Mouse (Mus musculus): Measurements from ENCODE around the gene Otud5. TPM values are rescaled to one million over a fixed set of nuclear protein-coding genes. Genes with fewer than 3 reads are reported as not detected.
A peak's percentile ranks its signal among the peaks of the same experiment; 100 is the strongest.
"Not testable (repeated sequence)": the region's sequence is repeated elsewhere in the genome, so short reads cannot be mapped to it uniquely, and the experiment has no call there.

Otud5 gene
- 41.8 and 42.0 TPM in 2 replicates for polyA plus RNA-seq (2015; fragmentation: Nextera tagmentation; extraction: Ambion mirVana)

- Histone ChIP-seq H3K9me3 (replicated peaks; ENCODE audit: control insufficient read depth, low read length, poor library complexity, severe bottlenecking) (no peaks in the 10 kb centered on the region), H3K9ac (ENCODE audit: low read depth, low read length) (peak within 1 kb of the TSS; percentile 79), H3K4me1 (ENCODE audit: control insufficient read depth, insufficient read depth, low read length) (peaks cover 15% of the 10 kb centered on the region), H3K36me3 (ENCODE audit: control insufficient read depth, insufficient read depth, low read length) (no peaks in the 10 kb centered on the region), H3K27me3 (ENCODE audit: control insufficient read depth, insufficient read depth, low read depth, low read length) (no peaks in the 10 kb centered on the region), H3K4me2 (ENCODE audit: low read length) (peak within 1 kb of the TSS; percentile 53), H3K27ac (ENCODE audit: low read length) (peak within 1 kb of the TSS; percentile 86), H3K4me3 (ENCODE audit: low read depth, low read length) (peak within 1 kb of the TSS; percentile 68)
- peak; percentile 99 for ATAC-seq
- WGBS, result 13% methylated on average over 64 of the region's 74 CpGs
These were observed at the start of gene Otud5 for GRCm38 (mm10) chrX:7841163-7842162. Otud5 (plus strand) TSS chrX:7841364.

GRCm38 (mm10) chrX:7793361-7793760, 47.8 kb upstream of the Otud5 start:
- ATAC-seq, result no peak
- peaks cover 9% of the 10 kb centered on the region for H3K4me1 ChIP-seq (ENCODE audit: control insufficient read depth, insufficient read depth, low read length)

GRCm38 (mm10) chrX:7795016-7795415, 46.1 kb upstream of the Otud5 start:
- 28% methylated on average over 7 of the region's 7 CpGs for whole genome bisulfite sequencing
- Histone ChIP-seq H3K4me3 (ENCODE audit: low read depth, low read length) (no peak overlapping the region), H3K4me1 (ENCODE audit: control insufficient read depth, insufficient read depth, low read length) (peaks cover 9% of the 10 kb centered on the region), H3K9ac (ENCODE audit: low read depth, low read length) (no peak overlapping the region), H3K27ac (ENCODE audit: low read length) (no peak overlapping the region), H3K36me3 (ENCODE audit: control insufficient read depth, insufficient read depth, low read length) (peaks cover 4% of the 10 kb centered on the region), H3K27me3 (ENCODE audit: control insufficient read depth, insufficient read depth, low read depth, low read length) (no peaks in the 10 kb centered on the region), H3K4me2 (ENCODE audit: low read length) (no peak overlapping the region), H3K9me3 (replicated peaks; ENCODE audit: control insufficient read depth, low read length, poor library complexity, severe bottlenecking) (no peaks in the 10 kb centered on the region)
- ATAC-seq, result no peak

More at GRCm38 (mm10) chrX:7793361-7793760, 47.8 kb upstream of the Otud5 start:
- Histone ChIP-seq H3K9me3 (replicated peaks; ENCODE audit: control insufficient read depth, low read length, poor library complexity, severe bottlenecking) (no peaks in the 10 kb centered on the region), H3K36me3 (ENCODE audit: control insufficient read depth, insufficient read depth, low read length) (0 out of 2 replicates have a peak, but pooled peaks cover 3% of the 10 kb centered on the region), H3K4me2 (ENCODE audit: low read length) (no peak overlapping the region), H3K27ac (ENCODE audit: low read length) (no peak overlapping the region), H3K4me3 (ENCODE audit: low read depth, low read length) (no peak overlapping the region), H3K27me3 (ENCODE audit: control insufficient read depth, insufficient read depth, low read depth, low read length) (no peaks in the 10 kb centered on the region), H3K9ac (ENCODE audit: low read depth, low read length) (no peak overlapping the region)
- 48% methylated on average over 3 of the region's 3 CpGs for WGBS

DNA sequence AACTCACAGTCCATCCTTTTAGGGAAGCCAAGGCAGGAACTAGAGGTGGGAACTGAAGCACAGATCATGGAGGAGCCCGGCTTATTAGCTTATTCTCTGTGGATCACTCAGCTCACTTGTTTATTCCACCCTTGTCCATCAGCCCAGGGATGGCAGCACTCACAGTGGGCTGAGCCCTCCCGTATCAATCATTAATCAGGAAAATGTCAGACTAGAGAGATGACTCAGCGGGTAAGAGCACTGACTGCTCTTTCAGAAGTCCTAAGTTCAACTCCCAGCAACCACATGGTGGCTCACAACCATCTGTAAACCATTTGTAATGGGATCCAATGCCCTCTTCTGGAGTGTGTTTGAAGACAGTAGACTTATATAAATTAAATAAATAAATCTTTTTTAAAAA, 43.8 kb upstream of the Otud5 start:
- WGBS, result 79% methylated on average over 3 of the region's 3 CpGs
- no peak overlapping the region for H3K4me3 ChIP-seq (ENCODE audit: low read depth, low read length)
- H3K4me1 ChIP-seq (ENCODE audit: control insufficient read depth, insufficient read depth, low read length), result no peaks in the 10 kb centered on the region
- no peak overlapping the region for H3K9ac ChIP-seq (ENCODE audit: low read depth, low read length)
- peaks cover 5% of the 10 kb centered on the region for H3K36me3 ChIP-seq (ENCODE audit: control insufficient read depth, insufficient read depth, low read length)
- no peak for ATAC-seq
- H3K27ac ChIP-seq (ENCODE audit: low read length), result no peak overlapping the region
- H3K9me3 ChIP-seq (replicated peaks; ENCODE audit: control insufficient read depth, low read length, poor library complexity, severe bottlenecking), result no peaks in the 10 kb centered on the region
- no peaks in the 10 kb centered on the region for H3K27me3 ChIP-seq (ENCODE audit: control insufficient read depth, insufficient read depth, low read depth, low read length)
- H3K4me2 ChIP-seq (ENCODE audit: low read length), result no peak overlapping the region

GRCm38 (mm10) chrX:7802157-7802556, 39.0 kb upstream of the Otud5 start:
- H3K4me1 ChIP-seq (ENCODE audit: control insufficient read depth, insufficient read depth, low read length); H3K9ac ChIP-seq (ENCODE audit: low read depth, low read length); H3K4me3 ChIP-seq (ENCODE audit: low read depth, low read length); H3K4me2 ChIP-seq (ENCODE audit: low read length); ATAC-seq; H3K9me3 ChIP-seq (replicated peaks; ENCODE audit: control insufficient read depth, low read length, poor library complexity, severe bottlenecking); H3K27me3 ChIP-seq (ENCODE audit: control insufficient read depth, insufficient read depth, low read depth, low read length); H3K36me3 ChIP-seq (ENCODE audit: control insufficient read depth, insufficient read depth, low read length); H3K27ac ChIP-seq (ENCODE audit: low read length): not testable (repeated sequence)
- 85% methylated on average over 2 of the region's 2 CpGs for WGBS

DNA sequence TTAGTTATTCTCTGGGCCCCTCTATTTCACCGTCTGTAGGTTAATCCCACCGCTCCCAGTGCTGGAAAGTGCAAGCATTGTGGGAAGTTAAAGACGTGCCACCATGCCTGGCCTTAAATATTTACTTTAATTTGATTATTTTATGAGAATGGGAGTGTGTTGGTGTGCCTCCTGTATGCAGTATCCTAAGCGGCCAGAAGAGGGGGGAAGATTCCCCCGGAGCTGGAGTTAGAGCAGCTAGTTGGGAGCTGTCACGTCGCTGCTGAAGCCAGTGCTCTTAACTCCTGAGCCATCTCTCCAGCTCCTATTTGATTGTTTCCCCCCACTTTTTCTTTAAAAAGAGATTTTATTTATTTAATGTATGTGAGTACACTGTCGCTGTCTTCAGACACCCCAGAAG, 26.1 kb upstream of the Otud5 start:
- WGBS, result 56% methylated on average over 8 of the region's 8 CpGs
- H3K9ac ChIP-seq (ENCODE audit: low read depth, low read length); H3K4me2 ChIP-seq (ENCODE audit: low read length); H3K9me3 ChIP-seq (replicated peaks; ENCODE audit: control insufficient read depth, low read length, poor library complexity, severe bottlenecking); ATAC-seq; H3K27ac ChIP-seq (ENCODE audit: low read length); H3K4me1 ChIP-seq (ENCODE audit: control insufficient read depth, insufficient read depth, low read length); H3K4me3 ChIP-seq (ENCODE audit: low read depth, low read length); H3K27me3 ChIP-seq (ENCODE audit: control insufficient read depth, insufficient read depth, low read depth, low read length): not testable (repeated sequence)
- peaks cover 19% of the 10 kb centered on the region for H3K36me3 ChIP-seq (ENCODE audit: control insufficient read depth, insufficient read depth, low read length)

DNA sequence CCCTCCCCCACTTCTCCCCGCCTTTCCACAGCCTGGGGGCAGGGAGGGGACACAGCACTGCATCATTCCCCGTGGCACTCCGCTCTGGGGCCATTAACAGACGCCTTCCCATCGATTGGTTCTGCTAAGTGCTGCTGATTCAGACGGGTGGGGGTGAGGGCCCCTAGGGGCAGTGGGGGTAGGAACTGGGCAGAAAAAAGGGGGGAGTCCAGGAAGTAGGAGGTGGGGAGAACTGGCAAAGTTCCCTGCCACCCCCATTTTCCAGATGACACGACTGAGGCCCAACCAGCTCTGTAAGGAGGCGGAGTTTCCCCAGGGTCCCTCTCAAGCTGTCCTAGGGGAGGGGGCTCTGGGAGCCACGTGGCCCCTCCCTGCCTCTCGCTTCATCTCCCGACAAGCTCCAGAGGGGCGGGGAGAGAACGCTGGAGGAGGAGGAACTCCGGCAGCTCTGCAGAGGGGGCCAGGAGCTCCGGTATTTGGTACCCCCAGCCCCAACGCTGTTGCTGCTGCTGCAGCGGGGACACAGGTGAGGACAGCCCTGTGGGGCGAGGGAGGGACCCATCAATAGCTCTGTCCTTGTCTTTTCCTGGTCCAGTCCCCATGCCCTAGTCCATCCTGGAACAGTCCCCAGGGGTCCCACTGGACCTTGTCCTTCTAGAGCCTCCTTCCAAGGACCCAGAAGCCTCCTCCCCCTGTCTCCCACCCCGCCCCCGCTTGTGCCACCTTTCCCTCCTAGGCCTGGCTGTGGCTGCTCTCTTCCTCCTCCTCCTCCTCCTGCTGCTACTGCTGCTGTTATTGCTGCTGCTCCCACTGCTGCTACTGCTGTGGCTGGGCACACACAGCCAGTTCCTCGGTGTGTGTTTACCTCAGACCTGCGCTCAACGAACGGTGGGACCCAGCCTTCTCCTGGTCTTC, 19.0 kb upstream of the Otud5 start, which contains the start of gene Kcnd1:
Kcnd1 (plus strand) TSS at position 425 of the 915 bp plus-strand sequence.
- Histone ChIP-seq H3K27ac (ENCODE audit: low read length) (no peak within 1 kb of the TSS), H3K9me3 (replicated peaks; ENCODE audit: control insufficient read depth, low read length, poor library complexity, severe bottlenecking) (no peaks in the 10 kb centered on the region), H3K4me1 (ENCODE audit: control insufficient read depth, insufficient read depth, low read length) (0 out of 2 replicates have a peak, but pooled peaks cover 2% of the 10 kb centered on the region), H3K9ac (ENCODE audit: low read depth, low read length) (peak within 1 kb of the TSS; percentile 64), H3K4me3 (ENCODE audit: low read depth, low read length) (peak within 1 kb of the TSS; percentile 45), H3K36me3 (ENCODE audit: control insufficient read depth, insufficient read depth, low read length) (peaks cover 12% of the 10 kb centered on the region), H3K4me2 (ENCODE audit: low read length) (peak within 1 kb of the TSS; percentile 61), H3K27me3 (ENCODE audit: control insufficient read depth, insufficient read depth, low read depth, low read length) (no peaks in the 10 kb centered on the region)
- WGBS, result 29% methylated on average over 21 of the region's 24 CpGs
- ATAC-seq, result peak; percentile 73

- Histone ChIP-seq H3K36me3 (ENCODE audit: control insufficient read depth, insufficient read depth, low read length) (no peaks in the 10 kb centered on the region), H3K9me3 (replicated peaks; ENCODE audit: control insufficient read depth, low read length, poor library complexity, severe bottlenecking) (no peaks in the 10 kb centered on the region), H3K27ac (ENCODE audit: low read length) (no peak overlapping the region), H3K9ac (ENCODE audit: low read depth, low read length) (no peak overlapping the region), H3K27me3 (ENCODE audit: control insufficient read depth, insufficient read depth, low read depth, low read length) (no peaks in the 10 kb centered on the region), H3K4me1 (ENCODE audit: control insufficient read depth, insufficient read depth, low read length) (no peaks in the 10 kb centered on the region), H3K4me2 (ENCODE audit: low read length) (no peak overlapping the region), H3K4me3 (ENCODE audit: low read depth, low read length) (no peak overlapping the region)
- WGBS, result 86% methylated on average over 1 of the region's 1 CpGs
- no peak for ATAC-seq
These were observed 4.0 kb upstream of the Otud5 start for GRCm38 (mm10) chrX:7837146-7837545.
